Mouse (Mus musculus) activated CD4-positive, CD25-positive, alpha-beta regulatory T cell (primary cell): ENCODE results near the gene Zfp160. TPM values are rescaled to one million over a fixed set of nuclear protein-coding genes. Genes with fewer than 3 reads are reported as not detected.

ENCODE experiments used
- polyA plus RNA-seq, 2 experiments: library from polyadenylated mRNA; unstranded; fragments of 100-300 nt; shearing (Covaris generic); gene quantifications; one replicate each; pipeline ENCODE4 v1.2.1; 2017

Zfp160 gene
- polyA plus RNA-seq: 10 to 100 TPM; 14.2 to 17.7 TPM

GRCm38 (mm10) chr17:21008382-21009331 is at the start of gene Zfp160:
Gene Zfp160 (plus strand): TSS chr17:21008903.

DNA sequence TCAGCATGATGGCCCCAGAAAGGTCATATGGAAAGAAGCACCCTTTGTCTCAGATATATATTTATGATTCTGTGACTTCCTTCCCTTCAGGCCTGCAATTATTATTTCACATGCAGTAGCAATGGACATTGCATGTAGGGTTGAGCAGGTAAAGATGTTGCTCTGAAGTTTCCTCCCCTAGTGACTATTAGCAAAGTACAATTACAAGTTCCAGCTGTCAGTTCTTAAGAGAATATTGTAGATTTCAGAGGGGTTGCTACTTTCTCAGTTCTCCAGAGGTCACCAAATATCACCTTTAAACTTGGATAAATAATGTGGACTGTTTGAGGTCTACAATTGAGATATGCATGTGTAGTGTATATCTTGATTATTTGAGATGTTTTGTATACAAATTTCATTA is 12.3 kb upstream of the Zfp160 start, which contains the start of gene Vmn1r233:
Vmn1r233 (minus strand) TSS at position 101 of the 400 bp plus-strand sequence.

Other genes with a start within 250 kb of the Zfp160 start
- not detected for gene Vmn1r228, start 222.7 kb upstream of the Zfp160 start, polyA plus RNA-seq
- gene Vmn1r229, start 197.3 kb upstream of the Zfp160 start, polyA plus RNA-seq: under 1 TPM in 1 of 2 experiments, not detected in 1; 0.17 TPM
- not detected for gene Vmn1r230, start 168.5 kb upstream of the Zfp160 start, polyA plus RNA-seq
- gene Vmn1r231, start 103.8 kb upstream of the Zfp160 start, polyA plus RNA-seq: under 1 TPM in 1 of 2 experiments, not detected in 1; 0.25 TPM
- not detected for gene Vmn1r232, start 89.2 kb upstream of the Zfp160 start, polyA plus RNA-seq
- gene Ppp2r1a, start 63.6 kb upstream of the Zfp160 start, polyA plus RNA-seq: 100 to 1,000 TPM; 246 to 264 TPM
- gene Vmn1r233, start 12.4 kb upstream of the Zfp160 start, polyA plus RNA-seq: under 1 TPM in 1 of 2 experiments, not detected in 1; 0.61 TPM
- under 1 TPM in 1 of 2 experiments, not detected in 1; 0.05 TPM for gene Vmn1r234, start 217.2 kb downstream of the Zfp160 start, polyA plus RNA-seq
- gene Vmn1r235, start 247.5 kb downstream of the Zfp160 start, polyA plus RNA-seq: not detected